Mouse (Mus musculus) kidney, embryonic 15.5 days (tissue): ENCODE measurements at regions not wholly inside any gene's neighbourhood (a gene's known extent, or its start where the extent isn't known, plus 50 kb on each side); places are given as distances from the start of the nearest gene placed in this dataset.

ENCODE experiments used
- ATAC-seq: fragments of 200-750 bp; cut with Nextera tagmentation; replicated peaks from 2 replicates; pipeline ENCODE4 v1.8.0; 2017; ENCODE audit warnings: moderate TSS enrichment; ENCODE audit not compliant: low FRiP score
- H3K27ac ChIP-seq: fragments of 300-500 bp; sonication (generic); 2 replicates; pipeline ENCODE4 v1.5.1; 2015; ENCODE audit warnings: mild to moderate bottlenecking, inconsistent platforms
- H3K27me3 ChIP-seq: fragments of 300-500 bp; sonication (generic); 2 replicates; pipeline ENCODE4 v1.6.1; 2015; ENCODE audit warnings: inconsistent platforms
- H3K36me3 ChIP-seq: fragments of 300-500 bp; sonication (generic); 2 replicates; pipeline ENCODE4 v1.6.1; 2015; ENCODE audit warnings: inconsistent platforms
- H3K4me1 ChIP-seq: fragments of 300-500 bp; sonication (generic); 2 replicates; pipeline ENCODE4 v1.6.1; 2015; ENCODE audit warnings: inconsistent platforms
- H3K4me2 ChIP-seq: fragments of 300-500 bp; sonication (generic); 2 replicates; pipeline ENCODE4 v1.6.1; 2015; ENCODE audit warnings: moderate library complexity, mild to moderate bottlenecking, inconsistent platforms
- H3K4me3 ChIP-seq: fragments of 300-500 bp; sonication (generic); replicated peaks from 2 replicates; pipeline ENCODE4 v1.5.1; 2015; ENCODE audit warnings: mild to moderate bottlenecking, inconsistent platforms
- H3K9ac ChIP-seq: fragments of 300-500 bp; sonication (generic); 2 replicates; pipeline ENCODE4 v1.6.1; 2015; ENCODE audit warnings: mild to moderate bottlenecking, inconsistent platforms
- H3K9me3 ChIP-seq: fragments of 300-500 bp; sonication (generic); replicated peaks from 2 replicates; pipeline ENCODE4 v1.6.1; 2016; ENCODE audit warnings: inconsistent platforms
- WGBS: fragments of 180-500 bp; shearing (Covaris S2); methylation state at CpG from one replicate; pipeline ENCODE4 v1.1.7; 2015; ENCODE audit warnings: mixed read lengths; 5-methylcytosine and 5-hydroxymethylcytosine counted together

DNA sequence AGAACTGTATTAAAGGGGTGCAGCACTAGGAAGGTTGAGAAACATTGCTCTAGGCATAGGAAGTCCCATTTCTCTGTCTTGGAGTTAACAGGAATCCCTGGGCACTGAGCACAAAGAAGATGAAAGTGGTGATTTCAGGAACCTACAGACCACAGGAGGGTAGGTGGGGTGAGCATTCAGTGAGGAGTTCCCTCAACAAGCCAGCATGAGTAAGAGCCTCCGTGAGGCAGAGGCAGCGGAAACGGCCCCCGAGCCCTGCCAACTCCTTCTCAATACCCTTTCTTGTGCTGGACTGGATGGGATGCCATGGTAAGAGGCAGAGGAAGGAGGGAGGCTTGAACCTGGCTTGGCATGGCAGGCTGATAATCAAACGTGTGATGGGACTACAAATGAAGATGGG lies 347.2 kb downstream of the Sox9 start:
- no peak for ATAC-seq
- H3K27me3 ChIP-seq = no peaks in the 10 kb centered on the region
- WGBS = 86% methylated on average over 5 of the region's 5 CpGs
- H3K9ac ChIP-seq = no peak overlapping the region
- no peak overlapping the region for H3K4me2 ChIP-seq
- no peak overlapping the region for H3K27ac ChIP-seq
- no peak overlapping the region for H3K4me3 ChIP-seq
- H3K9me3 ChIP-seq = no peaks in the 10 kb centered on the region
- peaks cover 14% of the 10 kb centered on the region; the same call in 1 of the 2 replicates for H3K4me1 ChIP-seq
- no peaks in the 10 kb centered on the region for H3K36me3 ChIP-seq

- Histone ChIP-seq H3K4me2 (no peak overlapping the region), H3K4me3 (no peak overlapping the region), H3K4me1 (peaks cover 14% of the 10 kb centered on the region; the same call in 1 of the 2 replicates), H3K9ac (no peak overlapping the region), H3K36me3 (no peaks in the 10 kb centered on the region), H3K27ac (no peak overlapping the region), H3K9me3 (no peaks in the 10 kb centered on the region), H3K27me3 (no peaks in the 10 kb centered on the region)
- 92% methylated on average over 7 of the region's 7 CpGs for WGBS
- no peak for ATAC-seq
Measured at GRCm38 (mm10) chr11:113129975-113130374, 348.0 kb downstream of the Sox9 start.

- Histone ChIP-seq H3K27me3 (no peaks in the 10 kb centered on the region), H3K36me3 (no peaks in the 10 kb centered on the region), H3K4me1 (peaks cover 11% of the 10 kb centered on the region; the same call in 1 of the 2 replicates), H3K4me3 (no peak overlapping the region), H3K9me3 (no peaks in the 10 kb centered on the region), H3K9ac (no peak overlapping the region), H3K27ac (no peak overlapping the region), H3K4me2 (no peak overlapping the region)
- 81% methylated on average over 23 of the region's 23 CpGs for WGBS
- peak; percentile 18; the same call in 1 of the 2 replicates for ATAC-seq
Measured at GRCm38 (mm10) chr11:113132078-113133064, 350.3 kb downstream of the Sox9 start.

DNA sequence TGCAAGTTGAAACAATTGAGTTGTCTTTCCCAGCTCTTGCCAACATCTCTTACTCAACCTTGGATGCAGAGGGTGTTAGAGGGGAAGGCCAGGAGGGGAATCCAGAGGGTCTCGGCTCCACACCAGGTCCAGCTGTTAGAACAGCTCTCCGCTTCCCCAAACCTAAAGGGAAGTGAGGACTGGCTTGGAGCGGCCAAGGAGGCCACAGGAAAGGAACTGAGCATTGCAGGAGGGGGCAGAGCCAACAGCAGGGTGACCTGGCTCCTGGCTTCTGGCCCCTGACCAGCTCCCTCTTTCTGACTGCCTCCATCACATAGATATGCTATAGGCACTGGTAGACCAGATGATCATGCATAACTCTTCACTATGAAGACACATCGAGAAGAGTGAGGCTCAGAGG lies 351.4 kb downstream of the Sox9 start:
- WGBS = 81% methylated on average over 4 of the region's 4 CpGs
- Histone ChIP-seq H3K36me3 (no peaks in the 10 kb centered on the region), H3K9ac (no peak overlapping the region), H3K4me2 (no peak overlapping the region), H3K4me1 (0 out of 2 replicates have a peak, but pooled peaks cover 12% of the 10 kb centered on the region), H3K27ac (no peak overlapping the region), H3K4me3 (no peak overlapping the region), H3K27me3 (no peaks in the 10 kb centered on the region), H3K9me3 (no peaks in the 10 kb centered on the region)
- ATAC-seq = no peak

DNA sequence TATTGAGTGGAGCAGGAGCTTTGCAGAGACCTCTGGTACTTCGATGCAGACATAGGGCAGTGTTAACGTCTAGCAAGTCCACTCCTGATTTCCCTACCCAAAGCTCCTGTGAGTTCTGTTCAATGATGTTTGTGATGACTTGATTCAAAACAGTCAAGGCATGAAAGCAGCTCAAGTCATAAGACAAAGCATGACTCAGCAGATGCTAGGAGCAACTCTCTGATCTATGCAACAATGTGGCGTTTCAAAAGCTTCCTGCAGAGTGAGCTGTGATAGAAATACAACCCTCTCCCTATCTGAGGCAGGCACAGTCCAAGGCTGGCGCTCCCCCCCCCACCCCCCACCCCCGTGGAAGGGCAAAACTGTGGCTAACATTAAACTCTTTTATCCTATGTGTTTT lies 353.2 kb downstream of the Sox9 start:
- Histone ChIP-seq H3K27me3 (no peaks in the 10 kb centered on the region), H3K9ac (no peak overlapping the region), H3K4me1 (peaks cover 21% of the 10 kb centered on the region), H3K4me3 (no peak overlapping the region), H3K4me2 (no peak overlapping the region), H3K36me3 (no peaks in the 10 kb centered on the region), H3K9me3 (no peaks in the 10 kb centered on the region), H3K27ac (no peak overlapping the region)
- 70% methylated on average over 5 of the region's 5 CpGs for WGBS
- no peak for ATAC-seq

GRCm38 (mm10) chr11:113138462-113138861 lies 356.4 kb downstream of the Sox9 start:
- H3K27me3 ChIP-seq = no peaks in the 10 kb centered on the region
- no peak for ATAC-seq
- no peaks in the 10 kb centered on the region for H3K36me3 ChIP-seq
- no peaks in the 10 kb centered on the region for H3K9me3 ChIP-seq
- H3K4me3 ChIP-seq = no peak overlapping the region
- no peak overlapping the region for H3K9ac ChIP-seq
- no peak overlapping the region for H3K27ac ChIP-seq
- WGBS = 81% methylated on average over 5 of the region's 5 CpGs
- peaks cover 31% of the 10 kb centered on the region for H3K4me1 ChIP-seq
- H3K4me2 ChIP-seq = no peak overlapping the region

- Histone ChIP-seq H3K4me3 (no peak overlapping the region), H3K9me3 (no peaks in the 10 kb centered on the region), H3K27me3 (no peaks in the 10 kb centered on the region), H3K4me1 (peaks cover 44% of the 10 kb centered on the region), H3K4me2 (no peak overlapping the region), H3K36me3 (no peaks in the 10 kb centered on the region), H3K27ac (no peak overlapping the region), H3K9ac (no peak overlapping the region)
- ATAC-seq = no peak
- 79% methylated on average over 9 of the region's 9 CpGs for WGBS
Measured at GRCm38 (mm10) chr11:113140595-113140994, 358.6 kb downstream of the Sox9 start.

DNA sequence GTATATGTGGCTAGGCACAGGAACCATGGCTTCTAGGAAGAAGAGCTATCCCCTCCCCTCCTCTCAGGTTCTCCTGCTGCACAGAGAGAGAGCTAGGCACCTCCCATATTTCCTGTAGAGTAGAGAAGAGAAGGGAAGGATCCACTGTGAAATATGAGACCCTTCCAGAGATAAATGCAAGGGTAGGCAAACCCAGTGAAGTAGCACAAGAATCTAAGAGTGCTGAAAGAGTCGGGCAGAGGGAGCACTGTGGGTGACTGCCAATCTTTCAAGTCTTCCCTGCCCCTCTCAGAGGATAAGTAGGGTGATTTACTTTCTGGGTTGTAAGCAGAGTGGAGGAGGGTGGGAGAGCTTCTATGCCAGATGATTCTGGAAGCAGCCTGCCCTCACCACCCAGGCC lies 360.8 kb downstream of the Sox9 start:
- no peak overlapping the region for H3K4me2 ChIP-seq
- 5% methylated on average over 1 of the region's 1 CpGs for WGBS
- peak overlapping the region; percentile 18; the same call in 1 of the 2 replicates for H3K27ac ChIP-seq
- no peaks in the 10 kb centered on the region for H3K36me3 ChIP-seq
- no peaks in the 10 kb centered on the region for H3K9me3 ChIP-seq
- no peaks in the 10 kb centered on the region for H3K27me3 ChIP-seq
- no peak overlapping the region for H3K9ac ChIP-seq
- peak; percentile 69 for ATAC-seq
- H3K4me3 ChIP-seq = no peak overlapping the region
- peaks cover 53% of the 10 kb centered on the region for H3K4me1 ChIP-seq

- WGBS = 27% methylated on average over 14 of the region's 14 CpGs
- peak; percentile 24; the same call in 1 of the 2 replicates for ATAC-seq
Measured at GRCm38 (mm10) chr11:113143839-113144627, 362.0 kb downstream of the Sox9 start.

GRCm38 (mm10) chr11:113145721-113146120 lies 363.7 kb downstream of the Sox9 start:
- Histone ChIP-seq H3K36me3 (no peaks in the 10 kb centered on the region), H3K4me3 (no peak overlapping the region), H3K9ac (no peak overlapping the region), H3K9me3 (no peaks in the 10 kb centered on the region), H3K27me3 (no peaks in the 10 kb centered on the region), H3K27ac (no peak overlapping the region), H3K4me1 (peaks cover 46% of the 10 kb centered on the region), H3K4me2 (no peak overlapping the region)
- WGBS = 85% methylated on average over 4 of the region's 4 CpGs
- ATAC-seq = no peak

More at GRCm38 (mm10) chr11:113143839-113144627, 362.0 kb downstream of the Sox9 start:
- H3K4me2 ChIP-seq = peak overlapping the region; percentile 23; the same call in 1 of the 2 replicates
- H3K36me3 ChIP-seq = no peaks in the 10 kb centered on the region
- peaks cover 55% of the 10 kb centered on the region for H3K4me1 ChIP-seq
- H3K9me3 ChIP-seq = no peaks in the 10 kb centered on the region
- peak overlapping the region; percentile 64 for H3K27ac ChIP-seq
- no peaks in the 10 kb centered on the region for H3K27me3 ChIP-seq
- no peak overlapping the region for H3K9ac ChIP-seq
- H3K4me3 ChIP-seq = no peak overlapping the region

GRCm38 (mm10) chr11:113146762-113147161 lies 364.7 kb downstream of the Sox9 start:
- H3K9me3 ChIP-seq = no peaks in the 10 kb centered on the region
- H3K4me3 ChIP-seq = no peak overlapping the region
- ATAC-seq = no peak
- H3K27me3 ChIP-seq = no peaks in the 10 kb centered on the region
- H3K9ac ChIP-seq = no peak overlapping the region
- H3K27ac ChIP-seq = no peak overlapping the region
- no peak overlapping the region for H3K4me2 ChIP-seq
- H3K36me3 ChIP-seq = no peaks in the 10 kb centered on the region
- H3K4me1 ChIP-seq = peaks cover 46% of the 10 kb centered on the region
- 84% methylated on average over 8 of the region's 8 CpGs for WGBS
